Mouse (Mus musculus) gastrocnemius, adult 2 months (tissue): ENCODE measurements around the gene Cdkal1. TPM values are rescaled to one million over a fixed set of nuclear protein-coding genes. Genes with fewer than 3 reads are reported as not detected.

ENCODE experiments used
- DNase-seq: peaks from one replicate; pipeline ENCODE4 v3.0.0; 2022
- H3K27ac ChIP-seq: fragments of 200-600 bp; 2 replicates; pipeline ENCODE4 v1.8.1; 2022; ENCODE audit warnings: mild to moderate bottlenecking
- H3K4me3 ChIP-seq: fragments of 200-600 bp; 2 replicates; pipeline ENCODE4 v1.8.1; 2022; ENCODE audit warnings: mild to moderate bottlenecking, moderate library complexity
- CTCF ChIP-seq: fragments of 200-600 bp; IDR thresholded peaks from 2 replicates; pipeline ENCODE4 v1.8.1; 2022; ENCODE audit warnings: antibody characterized with exemption, mild to moderate bottlenecking, moderate library complexity
- intact Hi-C: fragments of 180-260 bp; cut with DNase I; formaldehyde crosslinking; loops from one replicate; pipeline ENCODE4 v1.15.1; 2025
- total RNA-seq, 2 experiments: library from RNA; stranded (reverse); gene quantifications; 2 replicates each; pipeline ENCODE4 v1.2.3; 2021

Gene Cdkal1
- total RNA-seq, 2 experiments from 2014 or later, result 35.4 to 35.5 TPM

DNA sequence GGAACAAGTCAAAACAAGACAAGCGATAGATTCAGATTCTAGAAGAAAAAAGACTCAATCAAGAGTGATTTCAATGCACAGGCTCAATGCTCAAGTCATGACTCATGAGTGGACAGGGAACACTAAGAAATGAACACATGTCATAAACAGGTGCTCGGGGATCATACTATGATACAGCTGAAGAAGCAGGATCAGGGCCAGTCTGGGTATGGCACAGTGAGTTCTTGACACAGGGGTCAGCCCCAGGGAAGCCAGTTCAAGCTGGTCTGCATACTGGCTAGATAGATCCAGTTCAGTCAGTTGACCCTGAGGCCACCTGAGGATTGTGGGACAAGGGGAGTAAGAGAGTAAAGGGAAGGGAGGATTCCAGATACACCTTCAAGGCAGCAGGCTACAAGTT lies 254.4 kb downstream of the Cdkal1 start:
- Histone ChIP-seq H3K4me3 (no peak overlapping the region), H3K27ac (0 out of 2 replicates have a peak overlapping the region, but pooled peaks have one; percentile 1)
- no peak for TF ChIP-seq CTCF
- no peak for DNase-seq
- intact Hi-C loops, result loop anchor here (5.0 kb wide), 1 partner anchor 231 kb away; no protein-coding TSS in a partner anchor

DNA sequence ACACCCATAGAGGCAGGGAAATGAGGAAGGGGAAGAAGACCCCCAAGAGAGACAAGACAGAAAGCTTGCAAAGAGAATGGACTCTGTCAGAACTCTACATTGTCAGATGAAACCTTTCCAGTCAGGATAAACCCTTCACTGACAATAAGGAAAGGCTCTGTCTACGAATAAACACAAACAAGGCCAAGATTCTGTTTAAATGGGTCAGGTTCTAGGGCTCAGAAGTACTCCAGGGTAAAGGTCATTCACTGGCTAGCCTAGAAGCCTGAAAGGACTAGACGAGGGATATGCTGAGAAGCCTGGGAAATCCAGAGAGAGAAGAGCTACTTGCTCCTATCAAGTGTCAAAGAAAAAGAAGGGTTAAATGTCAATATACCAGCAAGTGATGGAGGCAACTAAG lies 255.8 kb downstream of the Cdkal1 start:
- TF ChIP-seq CTCF, result no peak
- intact Hi-C loops, result loop anchor here (5.0 kb wide), 1 partner anchor 233 kb away; no protein-coding TSS in a partner anchor
- H3K4me3 ChIP-seq, result no peak overlapping the region
- DNase-seq, result no peak
- H3K27ac ChIP-seq, result no peak overlapping the region

DNA sequence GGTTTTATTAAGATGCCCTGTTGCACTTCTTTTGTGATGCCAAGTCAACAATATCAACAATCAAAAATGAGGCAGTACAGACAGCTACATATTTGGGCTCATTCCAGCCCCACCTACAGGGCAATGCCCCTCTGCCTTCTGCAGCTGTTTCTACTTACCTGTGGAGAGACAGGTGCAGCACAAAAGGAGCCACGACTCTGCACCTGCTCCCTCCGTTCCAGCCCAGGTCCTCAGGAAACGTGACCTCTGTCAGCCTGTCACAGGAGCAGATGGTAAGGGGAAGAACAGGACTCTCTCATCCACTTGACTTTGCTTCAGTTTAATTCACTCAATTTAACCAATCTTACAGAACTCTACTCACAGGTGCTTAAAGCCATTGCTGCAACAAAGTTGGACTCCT lies 258.7 kb downstream of the Cdkal1 start:
- DNase-seq, result no peak
- intact Hi-C loops, result no loop called here
- Histone ChIP-seq H3K27ac (no peak overlapping the region), H3K4me3 (no peak overlapping the region)
- TF ChIP-seq CTCF, result no peak

DNA sequence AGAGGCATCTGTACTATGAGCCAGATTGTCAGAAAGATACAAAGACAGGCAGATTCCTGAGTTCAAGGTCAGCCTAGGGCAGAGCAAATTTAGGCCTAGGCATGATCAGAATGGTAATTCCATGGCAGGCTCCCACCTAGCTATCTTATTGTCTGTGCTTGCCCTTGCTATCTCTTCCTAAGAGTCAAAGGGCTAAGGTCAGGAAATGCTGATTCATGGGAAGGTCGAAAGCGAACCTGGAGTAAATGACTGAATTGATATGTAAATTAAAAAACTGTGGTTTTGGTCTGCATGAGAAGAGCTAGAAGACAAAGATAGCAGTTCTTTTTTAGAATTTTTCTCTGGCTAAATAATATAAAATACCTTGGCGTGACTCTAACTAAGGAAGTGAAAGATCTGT lies 262.4 kb downstream of the Cdkal1 start:
- Histone ChIP-seq H3K27ac (no peak overlapping the region), H3K4me3 (no peak overlapping the region)
- no peak for TF ChIP-seq CTCF
- intact Hi-C loops, result no loop called here
- no peak for DNase-seq

GRCm38 (mm10) chr13:29590685-29591084 lies 264.8 kb downstream of the Cdkal1 start:
- H3K27ac ChIP-seq, result no peak overlapping the region
- DNase-seq, result no peak
- no peak for TF ChIP-seq CTCF
- intact Hi-C loops, result no loop called here
- H3K4me3 ChIP-seq, result no peak overlapping the region

- no peak for TF ChIP-seq CTCF
- no peak for DNase-seq
- no peak overlapping the region for H3K27ac ChIP-seq
- intact Hi-C loops, result no loop called here
- no peak overlapping the region for H3K4me3 ChIP-seq
Measured at GRCm38 (mm10) chr13:29590164-29590563, 265.3 kb downstream of the Cdkal1 start.

GRCm38 (mm10) chr13:29588693-29589092 lies 266.8 kb downstream of the Cdkal1 start:
- no peak for DNase-seq
- H3K4me3 ChIP-seq, result no peak overlapping the region
- H3K27ac ChIP-seq, result no peak overlapping the region
- intact Hi-C loops, result no loop called here
- TF ChIP-seq CTCF, result no peak

GRCm38 (mm10) chr13:29581762-29582700 lies 273.4 kb downstream of the Cdkal1 start:
- intact Hi-C loops, result no loop called here
- no peak for TF ChIP-seq CTCF
- no peak overlapping the region for H3K4me3 ChIP-seq
- no peak for DNase-seq
- no peak overlapping the region for H3K27ac ChIP-seq

DNA sequence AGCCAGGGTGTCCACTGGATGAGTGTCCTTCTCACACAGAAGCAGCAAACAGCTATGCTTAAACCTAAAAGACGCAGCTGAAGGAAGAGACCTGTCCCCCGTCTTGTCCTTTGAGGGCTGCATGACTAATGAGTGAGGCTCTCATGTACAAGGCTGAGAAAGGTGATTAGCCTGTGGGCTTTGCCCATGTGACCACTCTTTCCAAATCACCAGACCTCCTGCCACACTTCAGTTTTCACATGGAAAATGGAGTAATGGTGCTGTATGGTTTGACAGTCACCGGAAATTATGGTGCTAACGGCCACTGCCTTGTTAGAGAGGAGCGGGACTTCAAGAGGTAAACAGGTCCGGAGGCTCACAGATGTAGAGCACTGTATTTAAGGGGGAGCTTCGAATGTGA lies 274.7 kb downstream of the Cdkal1 start:
- Histone ChIP-seq H3K4me3 (no peak overlapping the region), H3K27ac (no peak overlapping the region)
- TF ChIP-seq CTCF, result no peak
- DNase-seq, result no peak
- intact Hi-C loops, result no loop called here

- Histone ChIP-seq H3K27ac (no peak overlapping the region), H3K4me3 (no peak overlapping the region)
- no peak for DNase-seq
- intact Hi-C loops, result no loop called here
- no peak for TF ChIP-seq CTCF
Measured at GRCm38 (mm10) chr13:29580009-29580408, 275.5 kb downstream of the Cdkal1 start.

GRCm38 (mm10) chr13:29578621-29579020 lies 276.9 kb downstream of the Cdkal1 start:
- no peak for TF ChIP-seq CTCF
- H3K27ac ChIP-seq, result no peak overlapping the region
- no peak for DNase-seq
- intact Hi-C loops, result no loop called here
- no peak overlapping the region for H3K4me3 ChIP-seq

- no peak overlapping the region for H3K27ac ChIP-seq
- intact Hi-C loops, result no loop called here
- TF ChIP-seq CTCF, result no peak
- H3K4me3 ChIP-seq, result no peak overlapping the region
- DNase-seq, result no peak
Measured at GRCm38 (mm10) chr13:29574784-29575183, 280.7 kb downstream of the Cdkal1 start.

GRCm38 (mm10) chr13:29572477-29572876 lies 283.0 kb downstream of the Cdkal1 start:
- Histone ChIP-seq H3K27ac (no peak overlapping the region), H3K4me3 (no peak overlapping the region)
- DNase-seq, result no peak
- intact Hi-C loops, result no loop called here
- no peak for TF ChIP-seq CTCF

- H3K4me3 ChIP-seq, result no peak overlapping the region
- no peak overlapping the region for H3K27ac ChIP-seq
- no peak for DNase-seq
- intact Hi-C loops, result no loop called here
- TF ChIP-seq CTCF, result no peak
Measured at GRCm38 (mm10) chr13:29565710-29566109, 289.8 kb downstream of the Cdkal1 start.
